Mouse (Mus musculus) hindbrain, embryonic 13.5 days (tissue): ENCODE data around the gene Pax7. TPM values are rescaled to one million over a fixed set of nuclear protein-coding genes. Genes with fewer than 3 reads are reported as not detected.

Source experiments
- ATAC-seq: fragments of 200-750 bp; cut with Nextera tagmentation; 2 replicates; pipeline ENCODE4 v1.8.0; 2017; ENCODE audit warnings: moderate TSS enrichment; ENCODE audit not compliant: low FRiP score
- H3K27ac ChIP-seq: fragments of 300-500 bp; sonication (generic); 2 replicates; pipeline ENCODE4 v1.5.1; 2015; ENCODE audit warnings: inconsistent platforms, mild to moderate bottlenecking, moderate library complexity
- H3K27me3 ChIP-seq: fragments of 300-500 bp; sonication (generic); 2 replicates; pipeline ENCODE4 v1.6.1; 2015; ENCODE audit warnings: mild to moderate bottlenecking, inconsistent platforms
- H3K36me3 ChIP-seq: fragments of 300-500 bp; sonication (generic); 2 replicates; pipeline ENCODE4 v1.6.1; 2015; ENCODE audit warnings: mild to moderate bottlenecking, inconsistent platforms
- H3K4me1 ChIP-seq: fragments of 300-500 bp; sonication (generic); replicated peaks from 2 replicates; pipeline ENCODE4 v1.6.1; 2015; ENCODE audit warnings: inconsistent platforms
- H3K4me2 ChIP-seq: fragments of 300-500 bp; sonication (generic); 2 replicates; pipeline ENCODE4 v1.6.1; 2015; ENCODE audit warnings: inconsistent platforms, mild to moderate bottlenecking, moderate library complexity
- H3K4me3 ChIP-seq: fragments of 300-500 bp; sonication (generic); 2 replicates; pipeline ENCODE4 v1.5.1; 2015; ENCODE audit warnings: mild to moderate bottlenecking, inconsistent platforms
- H3K9ac ChIP-seq: fragments of 300-500 bp; sonication (generic); 2 replicates; pipeline ENCODE4 v1.6.1; 2015; ENCODE audit warnings: mild to moderate bottlenecking, inconsistent platforms
- H3K9me3 ChIP-seq: fragments of 300-500 bp; sonication (generic); 2 replicates; pipeline ENCODE4 v1.6.1; 2016; ENCODE audit warnings: inconsistent platforms
- WGBS: fragments of 180-500 bp; shearing (Covaris S2); methylation state at CpG from one replicate; pipeline ENCODE4 v1.1.7; 2015; 5-methylcytosine and 5-hydroxymethylcytosine counted together
- polyA plus RNA-seq: library from polyadenylated mRNA; unstranded; fragments of >200 nt; fragmentation: Nextera tagmentation; extraction: Ambion mirVana; gene quantifications from 2 replicates; pipeline ENCODE4 v1.2.1, GENCODE M21; 2015

Pax7 gene
- polyA plus RNA-seq, 1 experiment from 2014 or later: 0.84 TPM

GRCm38 (mm10) chr4:139688058-139688457 lies 145.3 kb downstream of the Pax7 start:
- no peak for ATAC-seq
- Histone ChIP-seq H3K27ac (no peak overlapping the region), H3K9ac (no peak overlapping the region), H3K4me1 (peaks cover 7% of the 10 kb centered on the region; the same call in 1 of the 2 replicates), H3K36me3 (no peaks in the 10 kb centered on the region), H3K9me3 (no peaks in the 10 kb centered on the region), H3K27me3 (peaks cover 45% of the 10 kb centered on the region), H3K4me2 (no peak overlapping the region), H3K4me3 (no peak overlapping the region)
- 41% methylated on average over 9 of the region's 9 CpGs for WGBS

Other genes starting within 250 kb of the Pax7 start
- not detected in 2 replicates for gene Gm21969, start 230.3 kb downstream of the Pax7 start, polyA plus RNA-seq
- 21.8 and 22.2 TPM in 2 replicates for gene Aldh4a1, start 210.7 kb downstream of the Pax7 start, polyA plus RNA-seq
- gene Tas1r2, start 180.0 kb downstream of the Pax7 start, polyA plus RNA-seq: not detected in 2 replicates
- 0.47 and 0.61 TPM in 2 replicates for gene Klhdc7a, start 134.5 kb upstream of the Pax7 start, polyA plus RNA-seq